19 mouse cellular contexts compared by ENCODE assay signal in the genomic region with DNA sequence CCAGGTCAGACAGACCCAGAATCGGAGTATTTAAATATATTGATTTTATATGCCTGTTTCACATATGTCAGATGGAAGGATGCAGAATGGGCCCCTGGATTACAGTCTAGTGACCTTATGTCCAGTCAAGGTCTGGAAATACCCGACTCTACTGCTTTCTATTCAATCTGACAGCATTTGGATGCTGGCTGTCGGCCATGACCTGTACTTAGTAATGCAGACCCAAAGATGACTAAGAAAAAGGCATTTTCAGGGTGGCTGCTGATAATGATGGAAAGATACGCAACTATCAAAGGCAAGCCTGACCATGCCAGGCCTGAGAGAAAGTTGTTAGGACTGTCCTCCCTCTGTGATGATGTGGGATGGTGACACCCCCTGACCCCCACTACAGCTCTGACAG. TPM values are rescaled to one million over a fixed set of nuclear protein-coding genes. Genes with fewer than 3 reads are reported as not detected.
A peak's percentile ranks its signal among the peaks of the same experiment; 100 is the strongest.
DNase-seq lines count a peak whose midpoint lies in the region; ATAC-seq and TF ChIP-seq lines count a peak whose summit lies in the region.
"Had no signal": no experiment of that assay in that cellular context is flagged by ENCODE, and none has a peak within 500 bp of the region (broad histone marks: within the 10 kb centered on the region; RNA-seq: fewer than 3 reads in every experiment).

No protein-coding gene starts in this region.

- H3K4me3 ChIP-seq in kidney, adult 2 months (ENCODE audit: insufficient read depth, low read depth, low read length): no peak overlapping the region
- H3K4me3 ChIP-seq in midbrain, postnatal 0 days (ENCODE audit: low read depth, low read length): no peak overlapping the region
- H3K4me3 ChIP-seq: erythroblast, embryonic 14.5 days; liver, embryonic 12.5 days; neural tube, embryonic 15.5 days; stomach, embryonic 15.5 days had no signal

- TF ChIP-seq CTCF in kidney, adult 2 months (conservative IDR thresholded peaks at IDR 0.05; ENCODE audit: insufficient read depth, insufficient read length, low read depth, low read length): no peak
- no peak for TF ChIP-seq CTCF in midbrain, postnatal 0 days (IDR thresholded peaks at IDR 0.05)

- no peaks in the 10 kb centered on the region for H3K36me3 ChIP-seq in kidney, adult 2 months (ENCODE audit: control insufficient read depth, insufficient read depth, low read length)
- H3K36me3 ChIP-seq in midbrain, postnatal 0 days (ENCODE audit: insufficient read depth, low read length): no peaks in the 10 kb centered on the region
- H3K36me3 ChIP-seq: liver, embryonic 12.5 days; neural tube, embryonic 15.5 days; stomach, embryonic 15.5 days had no signal

- H3K27ac ChIP-seq in kidney, adult 2 months (ENCODE audit: insufficient read depth, low read depth, low read length): peak overlapping the region; percentile 13; the same call in 1 of the 2 replicates
- no peak overlapping the region for H3K27ac ChIP-seq in midbrain, postnatal 0 days (ENCODE audit: low read depth, low read length)
- H3K27ac ChIP-seq: liver, embryonic 12.5 days; neural tube, embryonic 15.5 days; stomach, embryonic 15.5 days had no signal

- ATAC-seq in midbrain, postnatal 0 days (ENCODE audit: low FRiP score): no peak
- ATAC-seq: activated CD4-positive, CD25-positive, alpha-beta regulatory T cell, adult 4 months; forebrain, postnatal 0 days; hindbrain, embryonic 16.5 days; liver, embryonic 12.5 days had no signal

- H3K27me3 ChIP-seq in kidney, adult 2 months (replicated peaks; ENCODE audit: control insufficient read depth, insufficient read depth, low read length): no peaks in the 10 kb centered on the region
- H3K27me3 ChIP-seq in midbrain, postnatal 0 days (ENCODE audit: insufficient read depth, low read length): no peaks in the 10 kb centered on the region; the same call in 1 of the 2 replicates
- H3K27me3 ChIP-seq: liver, embryonic 12.5 days; neural tube, embryonic 15.5 days; stomach, embryonic 15.5 days had no signal

- no peak for TF ChIP-seq POLR2A in kidney, adult 2 months (IDR thresholded peaks at IDR 0.05; ENCODE audit: low read depth, low read length)

- no peak overlapping the region for H3K4me2 ChIP-seq in midbrain, postnatal 0 days (ENCODE audit: low read depth, low read length, poor library complexity, severe bottlenecking)
- H3K4me2 ChIP-seq: liver, embryonic 12.5 days; neural tube, embryonic 15.5 days; stomach, embryonic 15.5 days had no signal

- peak; percentile 71 for DNase-seq in kidney, adult 2 months
- DNase-seq in kidney, adult 9 months: no peak
- DNase-seq in NIH3T3 (ENCODE audit: low read depth): peak; percentile 81
- peak; percentile 77 for DNase-seq in adrenal gland, postnatal 14 days
- DNase-seq in kidney, postnatal 25 days: peak; percentile 65 to 69
- no peak for DNase-seq in midbrain, postnatal 0 days (ENCODE audit: low spot score)
- DNase-seq in spleen, postnatal 4 days (ENCODE audit: low spot score in 2 of 2): no peak
- DNase-seq: cerebellum, adult 8-10 months; forebrain, postnatal 0 days; heart, postnatal 10 days; layer of hippocampus, postnatal 36 days; left cerebral cortex, postnatal 4 days; thymus, postnatal 14 days had no signal

- no peaks in the 10 kb centered on the region for H3K9me3 ChIP-seq in midbrain, postnatal 0 days (ENCODE audit: low read length)
- H3K9me3 ChIP-seq: liver, embryonic 12.5 days; neural tube, embryonic 15.5 days; stomach, embryonic 15.5 days had no signal

- no peak overlapping the region for H3K9ac ChIP-seq in midbrain, postnatal 0 days (replicated peaks; ENCODE audit: low read length, poor library complexity, severe bottlenecking)
- H3K9ac ChIP-seq: forebrain, postnatal 0 days; liver, embryonic 12.5 days; neural tube, embryonic 15.5 days; stomach, embryonic 15.5 days had no signal

- H3K4me1 ChIP-seq in kidney, adult 2 months (ENCODE audit: control insufficient read depth, insufficient read depth, low read length): peaks cover 38% of the 10 kb centered on the region
- H3K4me1 ChIP-seq in midbrain, postnatal 0 days (ENCODE audit: insufficient read depth, low read length): peaks cover 13% of the 10 kb centered on the region; the same call in 1 of the 2 replicates
- H3K4me1 ChIP-seq: liver, embryonic 12.5 days had no signal

- 40% methylated on average over 4 of the region's 4 CpGs for WGBS in kidney, adult 2 months
- whole genome bisulfite sequencing in midbrain, postnatal 0 days: 77% methylated on average over 4 of the region's 4 CpGs

RNA-seq across cellular contexts. Expression of a gene that starts 14.3 kb away (rescaled TPM):
- 9.2 and 10.1 TPM in 2 replicates for polyA plus RNA-seq in kidney, adult 2 months (2012; rRNA removed)
- 15.2 and 17.3 TPM in 2 replicates for total RNA-seq in adrenal gland, postnatal 14 days (2021)
- 13.2 and 15.3 TPM in 2 replicates for total RNA-seq in midbrain, postnatal 0 days (2014; rRNA removed)
- polyA plus RNA-seq in midbrain, postnatal 0 days (2015; fragmentation: Nextera tagmentation; extraction: Ambion mirVana): 8.1 and 10.8 TPM in 2 replicates
- polyA plus RNA-seq: activated CD4-positive, CD25-positive, alpha-beta regulatory T cell, adult 4 months; erythroblast, embryonic 14.5 days had no signal

Comparison
In these comparisons a context has a peak if more than half of its experiments do, and no peak if none do; other contexts are left out.
1. DNase-seq: peak in kidney, adult 2 months (single experiment), NIH3T3 (single experiment), adrenal gland, postnatal 14 days (single experiment) and kidney, postnatal 25 days (2 of 2); none in kidney, adult 9 months (single experiment), midbrain, postnatal 0 days (single experiment) and spleen, postnatal 4 days (0 of 2).